Mouse (Mus musculus): ENCODE data around the gene Clcn3. TPM values are rescaled to one million over a fixed set of nuclear protein-coding genes. Genes with fewer than 3 reads are reported as not detected.

Clcn3 gene
- polyA plus RNA-seq, 1 experiment from 2014 or later, result 70.6 TPM

- Histone ChIP-seq H3K27ac (ENCODE audit: low read length) (no peak overlapping the region), H3K4me3 (replicated peaks; ENCODE audit: low read length) (no peak overlapping the region), H3K4me1 (replicated peaks; ENCODE audit: control insufficient read depth, insufficient read depth, low read length) (no peaks in the 10 kb centered on the region), H3K9me3 (ENCODE audit: control insufficient read depth, low read length) (no peaks in the 10 kb centered on the region), H3K9ac (replicated peaks; ENCODE audit: low read depth, low read length) (no peak overlapping the region), H3K27me3 (replicated peaks; ENCODE audit: control insufficient read depth, insufficient read depth, low read length) (no peaks in the 10 kb centered on the region), H3K36me3 (ENCODE audit: control insufficient read depth, insufficient read depth) (no peaks in the 10 kb centered on the region), H3K4me2 (ENCODE audit: low read length) (no peak overlapping the region)
- no peak for ATAC-seq
These were observed 49.5 kb downstream of the Clcn3 start for GRCm38 (mm10) chr8:60933617-60934016.

- no peak overlapping the region for H3K27ac ChIP-seq (ENCODE audit: low read length)
- no peak overlapping the region for H3K4me2 ChIP-seq (ENCODE audit: low read length)
- no peak for ATAC-seq
- H3K27me3 ChIP-seq (replicated peaks; ENCODE audit: control insufficient read depth, insufficient read depth, low read length), result no peaks in the 10 kb centered on the region
- WGBS, result 92% methylated on average over 4 of the region's 4 CpGs
- H3K4me3 ChIP-seq (replicated peaks; ENCODE audit: low read length), result no peak overlapping the region
- H3K9me3 ChIP-seq (ENCODE audit: control insufficient read depth, low read length), result no peaks in the 10 kb centered on the region
- H3K4me1 ChIP-seq (replicated peaks; ENCODE audit: control insufficient read depth, insufficient read depth, low read length), result no peaks in the 10 kb centered on the region
- no peak overlapping the region for H3K9ac ChIP-seq (replicated peaks; ENCODE audit: low read depth, low read length)
- H3K36me3 ChIP-seq (ENCODE audit: control insufficient read depth, insufficient read depth), result no peaks in the 10 kb centered on the region; the same call in 1 of the 2 replicates
These were observed 62.9 kb downstream of the Clcn3 start for GRCm38 (mm10) chr8:60920176-60920575.

- Histone ChIP-seq H3K36me3 (ENCODE audit: control insufficient read depth, insufficient read depth) (no peaks in the 10 kb centered on the region; the same call in 1 of the 2 replicates), H3K27ac (ENCODE audit: low read length) (no peak overlapping the region), H3K27me3 (replicated peaks; ENCODE audit: control insufficient read depth, insufficient read depth, low read length) (no peaks in the 10 kb centered on the region), H3K4me2 (ENCODE audit: low read length) (no peak overlapping the region), H3K4me3 (replicated peaks; ENCODE audit: low read length) (no peak overlapping the region), H3K4me1 (replicated peaks; ENCODE audit: control insufficient read depth, insufficient read depth, low read length) (no peaks in the 10 kb centered on the region), H3K9me3 (ENCODE audit: control insufficient read depth, low read length) (no peaks in the 10 kb centered on the region), H3K9ac (replicated peaks; ENCODE audit: low read depth, low read length) (no peak overlapping the region)
- WGBS, result 87% methylated on average over 3 of the region's 3 CpGs
- no peak for ATAC-seq
These were observed 64.0 kb downstream of the Clcn3 start for GRCm38 (mm10) chr8:60919069-60919468.

- Histone ChIP-seq H3K27me3 (replicated peaks; ENCODE audit: control insufficient read depth, insufficient read depth, low read length) (no peaks in the 10 kb centered on the region), H3K4me1 (replicated peaks; ENCODE audit: control insufficient read depth, insufficient read depth, low read length) (no peaks in the 10 kb centered on the region), H3K36me3 (ENCODE audit: control insufficient read depth, insufficient read depth) (peaks cover 10% of the 10 kb centered on the region; the same call in 1 of the 2 replicates), H3K27ac (ENCODE audit: low read length) (no peak overlapping the region), H3K4me2 (ENCODE audit: low read length) (no peak overlapping the region), H3K4me3 (replicated peaks; ENCODE audit: low read length) (no peak overlapping the region), H3K9ac (replicated peaks; ENCODE audit: low read depth, low read length) (no peak overlapping the region), H3K9me3 (ENCODE audit: control insufficient read depth, low read length) (no peaks in the 10 kb centered on the region)
- no peak for ATAC-seq
- 52% methylated on average over 10 of the region's 10 CpGs for WGBS
These were observed 70.5 kb downstream of the Clcn3 start for GRCm38 (mm10) chr8:60912554-60912953.

GRCm38 (mm10) chr8:60912081-60912480, 71.0 kb downstream of the Clcn3 start:
- Histone ChIP-seq H3K27me3 (replicated peaks; ENCODE audit: control insufficient read depth, insufficient read depth, low read length) (no peaks in the 10 kb centered on the region), H3K9me3 (ENCODE audit: control insufficient read depth, low read length) (no peaks in the 10 kb centered on the region), H3K4me1 (replicated peaks; ENCODE audit: control insufficient read depth, insufficient read depth, low read length) (no peaks in the 10 kb centered on the region), H3K9ac (replicated peaks; ENCODE audit: low read depth, low read length) (no peak overlapping the region), H3K4me3 (replicated peaks; ENCODE audit: low read length) (no peak overlapping the region), H3K4me2 (ENCODE audit: low read length) (no peak overlapping the region), H3K36me3 (ENCODE audit: control insufficient read depth, insufficient read depth) (peaks cover 10% of the 10 kb centered on the region; the same call in 1 of the 2 replicates), H3K27ac (ENCODE audit: low read length) (no peak overlapping the region)
- ATAC-seq, result no peak
- 66% methylated on average over 4 of the region's 4 CpGs for WGBS

GRCm38 (mm10) chr8:60900147-60900546, 83.0 kb downstream of the Clcn3 start:
- H3K36me3 ChIP-seq (ENCODE audit: control insufficient read depth, insufficient read depth), result peaks cover 6% of the 10 kb centered on the region; the same call in 1 of the 2 replicates
- H3K27me3 ChIP-seq (replicated peaks; ENCODE audit: control insufficient read depth, insufficient read depth, low read length), result no peaks in the 10 kb centered on the region
- ATAC-seq, result no peak
- H3K4me3 ChIP-seq (replicated peaks; ENCODE audit: low read length), result no peak overlapping the region
- no peak overlapping the region for H3K27ac ChIP-seq (ENCODE audit: low read length)
- H3K4me2 ChIP-seq (ENCODE audit: low read length), result no peak overlapping the region
- 61% methylated on average over 9 of the region's 9 CpGs for WGBS
- H3K9me3 ChIP-seq (ENCODE audit: control insufficient read depth, low read length), result no peaks in the 10 kb centered on the region
- no peaks in the 10 kb centered on the region for H3K4me1 ChIP-seq (replicated peaks; ENCODE audit: control insufficient read depth, insufficient read depth, low read length)
- no peak overlapping the region for H3K9ac ChIP-seq (replicated peaks; ENCODE audit: low read depth, low read length)

- ATAC-seq, result no peak
- H3K27me3 ChIP-seq (replicated peaks; ENCODE audit: control insufficient read depth, insufficient read depth, low read length), result no peaks in the 10 kb centered on the region
- no peak overlapping the region for H3K4me2 ChIP-seq (ENCODE audit: low read length)
- no peaks in the 10 kb centered on the region for H3K9me3 ChIP-seq (ENCODE audit: control insufficient read depth, low read length)
- 89% methylated on average over 6 of the region's 6 CpGs for WGBS
- no peak overlapping the region for H3K4me3 ChIP-seq (replicated peaks; ENCODE audit: low read length)
- H3K9ac ChIP-seq (replicated peaks; ENCODE audit: low read depth, low read length), result no peak overlapping the region
- peaks cover 9% of the 10 kb centered on the region; the same call in 1 of the 2 replicates for H3K36me3 ChIP-seq (ENCODE audit: control insufficient read depth, insufficient read depth)
- peaks cover 13% of the 10 kb centered on the region for H3K4me1 ChIP-seq (replicated peaks; ENCODE audit: control insufficient read depth, insufficient read depth, low read length)
- H3K27ac ChIP-seq (ENCODE audit: low read length), result no peak overlapping the region
These were observed 87.2 kb downstream of the Clcn3 start for GRCm38 (mm10) chr8:60895878-60896277.

GRCm38 (mm10) chr8:60891757-60892156, 91.3 kb downstream of the Clcn3 start:
- no peak overlapping the region for H3K4me3 ChIP-seq (replicated peaks; ENCODE audit: low read length)
- no peaks in the 10 kb centered on the region for H3K27me3 ChIP-seq (replicated peaks; ENCODE audit: control insufficient read depth, insufficient read depth, low read length)
- peaks cover 15% of the 10 kb centered on the region for H3K4me1 ChIP-seq (replicated peaks; ENCODE audit: control insufficient read depth, insufficient read depth, low read length)
- no peak overlapping the region for H3K27ac ChIP-seq (ENCODE audit: low read length)
- WGBS, result 91% methylated on average over 4 of the region's 4 CpGs
- no peak for ATAC-seq
- H3K4me2 ChIP-seq (ENCODE audit: low read length), result no peak overlapping the region; the same call in 1 of the 2 replicates
- H3K9ac ChIP-seq (replicated peaks; ENCODE audit: low read depth, low read length), result no peak overlapping the region
- H3K36me3 ChIP-seq (ENCODE audit: control insufficient read depth, insufficient read depth), result peaks cover 5% of the 10 kb centered on the region; the same call in 1 of the 2 replicates
- no peaks in the 10 kb centered on the region for H3K9me3 ChIP-seq (ENCODE audit: control insufficient read depth, low read length)

- H3K4me3 ChIP-seq (replicated peaks; ENCODE audit: low read length), result peak overlapping the region; percentile 82
- peaks cover 3% of the 10 kb centered on the region; the same call in 1 of the 2 replicates for H3K36me3 ChIP-seq (ENCODE audit: control insufficient read depth, insufficient read depth)
- H3K4me1 ChIP-seq (replicated peaks; ENCODE audit: control insufficient read depth, insufficient read depth, low read length), result peaks cover 15% of the 10 kb centered on the region
- H3K9me3 ChIP-seq (ENCODE audit: control insufficient read depth, low read length), result no peaks in the 10 kb centered on the region
- no peak for ATAC-seq
- H3K9ac ChIP-seq (replicated peaks; ENCODE audit: low read depth, low read length), result peak overlapping the region; percentile 91
- H3K4me2 ChIP-seq (ENCODE audit: low read length), result peak overlapping the region; percentile 88
- no peaks in the 10 kb centered on the region for H3K27me3 ChIP-seq (replicated peaks; ENCODE audit: control insufficient read depth, insufficient read depth, low read length)
- peak overlapping the region; percentile 61 for H3K27ac ChIP-seq (ENCODE audit: low read length)
- 2% methylated on average over 23 of the region's 23 CpGs for WGBS
These were observed 92.6 kb downstream of the Clcn3 start for GRCm38 (mm10) chr8:60890520-60890874.

Measured in forebrain, embryonic 16.5 days (tissue).